ENCODE assay signal across 7 mouse cellular contexts in genomic region chr8:66687511-66688329, GRCm38 (mm10). TPM values are rescaled to one million over a fixed set of nuclear protein-coding genes. Genes with fewer than 3 reads are reported as not detected.
A peak's percentile ranks its signal among the peaks of the same experiment; 100 is the strongest.
DNase-seq lines count a peak whose midpoint lies in the region; ATAC-seq and TF ChIP-seq lines count a peak whose summit lies in the region.

Gene Npy5r (minus strand): TSS chr8:66688128.

- 5% methylated on average over 43 of the region's 43 CpGs for WGBS in liver, embryonic 11.5 days
- 1% methylated on average over 43 of the region's 43 CpGs for WGBS in midbrain, embryonic 13.5 days

- H3K4me3 ChIP-seq in liver, embryonic 11.5 days (ENCODE audit: low read depth, low read length), result peak within 1 kb of the TSS; percentile 35
- peak within 1 kb of the TSS; percentile 32 for H3K4me3 ChIP-seq in embryonic fibroblast, embryonic 13.5 days (ENCODE audit: insufficient read depth, low read length)
- peak within 1 kb of the TSS; percentile 60 for H3K4me3 ChIP-seq in midbrain, embryonic 13.5 days (replicated peaks)

- TF ChIP-seq CTCF in embryonic fibroblast, embryonic 13.5 days (IDR thresholded peaks at IDR 0.05; ENCODE audit: borderline replicate concordance, insufficient read depth, low read length), result no peak

- no peaks in the 10 kb centered on the region for H3K4me1 ChIP-seq in liver, embryonic 11.5 days (replicated peaks; ENCODE audit: control insufficient read depth, insufficient read depth, low read length)
- H3K4me1 ChIP-seq in embryonic fibroblast, embryonic 13.5 days (ENCODE audit: control insufficient read depth, insufficient read depth, low read length), result no peaks in the 10 kb centered on the region
- peaks cover 9% of the 10 kb centered on the region for H3K4me1 ChIP-seq in midbrain, embryonic 13.5 days (replicated peaks)

- H3K9me3 ChIP-seq in liver, embryonic 11.5 days (ENCODE audit: control insufficient read depth, low read length), result no peaks in the 10 kb centered on the region
- no peaks in the 10 kb centered on the region for H3K9me3 ChIP-seq in midbrain, embryonic 13.5 days

- no peak for DNase-seq in liver, embryonic 11.5 days (ENCODE audit: low spot score)
- no peak for DNase-seq in liver
- peak; percentile 32 to 60 for DNase-seq in layer of hippocampus, adult 18-20 months (ENCODE audit: low spot score in 2 of 2)
- no peak for DNase-seq in adipocyte (ENCODE audit: low spot score)

- H3K4me2 ChIP-seq in liver, embryonic 11.5 days, result peak within 1 kb of the TSS; percentile 54
- peak within 1 kb of the TSS; percentile 93 for H3K4me2 ChIP-seq in midbrain, embryonic 13.5 days (replicated peaks)

- H3K27ac ChIP-seq in liver, embryonic 11.5 days (ENCODE audit: low read depth, low read length), result no peak within 1 kb of the TSS
- H3K27ac ChIP-seq in embryonic fibroblast, embryonic 13.5 days (ENCODE audit: insufficient read depth, low read length), result no peak within 1 kb of the TSS
- H3K27ac ChIP-seq in midbrain, embryonic 13.5 days, result no peak within 1 kb of the TSS

- ATAC-seq in liver, embryonic 11.5 days (replicated peaks; ENCODE audit: low FRiP score), result no peak; the same call in 1 of the 2 replicates
- peak; percentile 87 for ATAC-seq in midbrain, embryonic 13.5 days
- ATAC-seq in inflammation-experienced regulatory T-cells, adult 6 months, result no peak

- peaks cover 21% of the 10 kb centered on the region for H3K27me3 ChIP-seq in liver, embryonic 11.5 days (replicated peaks; ENCODE audit: control insufficient read depth, insufficient read depth, low read length)
- H3K27me3 ChIP-seq in midbrain, embryonic 13.5 days, result peaks cover 10% of the 10 kb centered on the region

- H3K36me3 ChIP-seq in liver, embryonic 11.5 days (ENCODE audit: control insufficient read depth, insufficient read depth, low read length), result no peaks in the 10 kb centered on the region
- no peaks in the 10 kb centered on the region for H3K36me3 ChIP-seq in midbrain, embryonic 13.5 days

- no peak for TF ChIP-seq POLR2A in embryonic fibroblast, embryonic 13.5 days (IDR thresholded peaks at IDR 0.05; ENCODE audit: low read depth, low read length)

- H3K9ac ChIP-seq in liver, embryonic 11.5 days (ENCODE audit: low read depth, low read length), result no peak within 1 kb of the TSS
- peak within 1 kb of the TSS; percentile 83 for H3K9ac ChIP-seq in midbrain, embryonic 13.5 days (replicated peaks)

RNA-seq across cellular contexts. Expression of gene Npy5r, which starts in this region (rescaled TPM):
- polyA plus RNA-seq in liver, embryonic 11.5 days (2014; fragmentation: Nextera tagmentation; extraction: Ambion mirVana), result not detected in 2 replicates
- polyA plus RNA-seq in embryonic fibroblast, embryonic 13.5 days (2011; ENCODE audit: insufficient read length, low read depth, missing spikeins), result not detected in 2 replicates
- total RNA-seq in layer of hippocampus, adult 18-20 months (2021), result 10 to 100 TPM in 1 of 2 experiments, 1 to 10 TPM in 1; 9.2 to 10.3 TPM
- polyA plus RNA-seq in midbrain, embryonic 13.5 days (2015; fragmentation: Nextera tagmentation; extraction: Ambion mirVana), result 0.67 and 0.68 TPM in 2 replicates
- polyA plus RNA-seq in inflammation-experienced regulatory T-cells, adult 6 months (2017; shearing (Covaris generic)), result not detected

Comparison
In these comparisons a context has a peak if more than half of its experiments do, and no peak if none do; other contexts are left out.
1. Peak in ATAC-seq, H3K4me3 ChIP-seq, H3K9ac ChIP-seq and H3K4me2 ChIP-seq in midbrain, embryonic 13.5 days; RNA of the gene not detected or under 1 TPM.
2. DNase-seq: peak in layer of hippocampus, adult 18-20 months (2 of 2); none in liver, embryonic 11.5 days (single experiment), liver (single experiment) and adipocyte (single experiment).
3. Peak in every context shown above with its lines, with median percentiles within 50 percentile points of each other: H3K4me3 ChIP-seq.